Mouse (Mus musculus): Measurements from ENCODE around the gene Senp7. TPM values are rescaled to one million over a fixed set of nuclear protein-coding genes. Genes with fewer than 3 reads are reported as not detected.
"Not testable (repeated sequence)": the region's sequence is repeated elsewhere in the genome, so short reads cannot be mapped to it uniquely, and the experiment has no call there.

Gene Senp7
- polyA plus RNA-seq (2014; fragmentation: Nextera tagmentation; extraction: Ambion mirVana): 37.4 and 42.8 TPM in 2 replicates

GRCm38 (mm10) chr16:56048038-56048437 lies at the start of gene Senp7:
TSS of gene Senp7 (plus strand) at chr16:56048338.
- not testable (repeated sequence) for H3K27ac ChIP-seq (ENCODE audit: low read depth, low read length); H3K9ac ChIP-seq (ENCODE audit: low read length); DNase-seq (ENCODE audit: low spot score, missing footprints); H3K9me3 ChIP-seq (ENCODE audit: control insufficient read depth, low read length); H3K36me3 ChIP-seq (ENCODE audit: control insufficient read depth, insufficient read depth, low read length); H3K4me1 ChIP-seq (ENCODE audit: control insufficient read depth, insufficient read depth, low read length); H3K27me3 ChIP-seq (ENCODE audit: control insufficient read depth, insufficient read depth, low read length); H3K4me3 ChIP-seq (ENCODE audit: low read depth, low read length); H3K4me2 ChIP-seq; ATAC-seq (ENCODE audit: low FRiP score)
- no CpG with 5 or more reads among the region's 4 CpGs for WGBS

GRCm38 (mm10) chr16:56006798-56007197 lies 41.3 kb upstream of the Senp7 start:
- no peak for ATAC-seq (ENCODE audit: low FRiP score)
- peak; percentile 45 for DNase-seq (ENCODE audit: low spot score, missing footprints)
- Histone ChIP-seq H3K4me1 (ENCODE audit: control insufficient read depth, insufficient read depth, low read length) (no peaks in the 10 kb centered on the region), H3K27me3 (ENCODE audit: control insufficient read depth, insufficient read depth, low read length) (no peaks in the 10 kb centered on the region), H3K9ac (ENCODE audit: low read length) (no peak overlapping the region), H3K4me2 (no peak overlapping the region), H3K36me3 (ENCODE audit: control insufficient read depth, insufficient read depth, low read length) (peaks cover 3% of the 10 kb centered on the region; the same call in 1 of the 2 replicates), H3K4me3 (ENCODE audit: low read depth, low read length) (no peak overlapping the region), H3K9me3 (ENCODE audit: control insufficient read depth, low read length) (no peaks in the 10 kb centered on the region), H3K27ac (ENCODE audit: low read depth, low read length) (no peak overlapping the region)
- 95% methylated on average over 11 of the region's 11 CpGs for WGBS

- Histone ChIP-seq H3K9ac (ENCODE audit: low read length) (no peak overlapping the region), H3K9me3 (ENCODE audit: control insufficient read depth, low read length) (no peaks in the 10 kb centered on the region), H3K36me3 (ENCODE audit: control insufficient read depth, insufficient read depth, low read length) (peaks cover 3% of the 10 kb centered on the region; the same call in 1 of the 2 replicates), H3K27me3 (ENCODE audit: control insufficient read depth, insufficient read depth, low read length) (no peaks in the 10 kb centered on the region), H3K4me1 (ENCODE audit: control insufficient read depth, insufficient read depth, low read length) (no peaks in the 10 kb centered on the region), H3K27ac (ENCODE audit: low read depth, low read length) (no peak overlapping the region), H3K4me2 (no peak overlapping the region), H3K4me3 (ENCODE audit: low read depth, low read length) (no peak overlapping the region)
- ATAC-seq (ENCODE audit: low FRiP score) (no peak), DNase-seq (ENCODE audit: low spot score, missing footprints) (no peak)
- WGBS: 91% methylated on average over 1 of the region's 1 CpGs
These were observed 39.3 kb upstream of the Senp7 start for GRCm38 (mm10) chr16:56008862-56009261.

GRCm38 (mm10) chr16:56012789-56013743 lies 35.1 kb upstream of the Senp7 start:
- Histone ChIP-seq H3K4me1 (ENCODE audit: control insufficient read depth, insufficient read depth, low read length) (no peaks in the 10 kb centered on the region), H3K4me2 (no peak overlapping the region), H3K4me3 (ENCODE audit: low read depth, low read length) (no peak overlapping the region), H3K9me3 (ENCODE audit: control insufficient read depth, low read length) (no peaks in the 10 kb centered on the region), H3K27me3 (ENCODE audit: control insufficient read depth, insufficient read depth, low read length) (no peaks in the 10 kb centered on the region), H3K9ac (ENCODE audit: low read length) (no peak overlapping the region), H3K27ac (ENCODE audit: low read depth, low read length) (no peak overlapping the region), H3K36me3 (ENCODE audit: control insufficient read depth, insufficient read depth, low read length) (peaks cover 8% of the 10 kb centered on the region)
- ATAC-seq (ENCODE audit: low FRiP score) (peak; percentile 65; the same call in 1 of the 2 replicates), DNase-seq (ENCODE audit: low spot score, missing footprints) (peak; percentile 82)
- WGBS: 86% methylated on average over 10 of the region's 10 CpGs

GRCm38 (mm10) chr16:56014076-56014475 lies 34.1 kb upstream of the Senp7 start:
- DNase-seq (ENCODE audit: low spot score, missing footprints): no peak
- H3K4me1 ChIP-seq (ENCODE audit: control insufficient read depth, insufficient read depth, low read length): no peaks in the 10 kb centered on the region
- no peaks in the 10 kb centered on the region for H3K27me3 ChIP-seq (ENCODE audit: control insufficient read depth, insufficient read depth, low read length)
- no peak overlapping the region for H3K4me2 ChIP-seq
- no peaks in the 10 kb centered on the region for H3K9me3 ChIP-seq (ENCODE audit: control insufficient read depth, low read length)
- ATAC-seq (ENCODE audit: low FRiP score): no peak
- H3K27ac ChIP-seq (ENCODE audit: low read depth, low read length): no peak overlapping the region
- WGBS: 92% methylated on average over 7 of the region's 7 CpGs
- no peak overlapping the region for H3K9ac ChIP-seq (ENCODE audit: low read length)
- H3K36me3 ChIP-seq (ENCODE audit: control insufficient read depth, insufficient read depth, low read length): peaks cover 17% of the 10 kb centered on the region
- no peak overlapping the region for H3K4me3 ChIP-seq (ENCODE audit: low read depth, low read length)

GRCm38 (mm10) chr16:56019660-56020059 lies 28.5 kb upstream of the Senp7 start:
- DNase-seq (ENCODE audit: low spot score, missing footprints) (peak; percentile 39), ATAC-seq (ENCODE audit: low FRiP score) (no peak)
- Histone ChIP-seq H3K27me3 (ENCODE audit: control insufficient read depth, insufficient read depth, low read length) (no peaks in the 10 kb centered on the region), H3K9ac (ENCODE audit: low read length) (no peak overlapping the region), H3K4me1 (ENCODE audit: control insufficient read depth, insufficient read depth, low read length) (no peaks in the 10 kb centered on the region), H3K9me3 (ENCODE audit: control insufficient read depth, low read length) (no peaks in the 10 kb centered on the region), H3K27ac (ENCODE audit: low read depth, low read length) (no peak overlapping the region), H3K4me3 (ENCODE audit: low read depth, low read length) (no peak overlapping the region), H3K36me3 (ENCODE audit: control insufficient read depth, insufficient read depth, low read length) (peaks cover 25% of the 10 kb centered on the region), H3K4me2 (no peak overlapping the region)
- WGBS: 95% methylated on average over 7 of the region's 7 CpGs

GRCm38 (mm10) chr16:56027854-56028629 lies 20.1 kb upstream of the Senp7 start:
- WGBS: 56% methylated on average over 12 of the region's 12 CpGs
- Histone ChIP-seq H3K4me3 (ENCODE audit: low read depth, low read length) (peak overlapping the region; percentile 98), H3K27me3 (ENCODE audit: control insufficient read depth, insufficient read depth, low read length) (no peaks in the 10 kb centered on the region), H3K4me1 (ENCODE audit: control insufficient read depth, insufficient read depth, low read length) (peaks cover 15% of the 10 kb centered on the region), H3K27ac (ENCODE audit: low read depth, low read length) (no peak overlapping the region), H3K9me3 (ENCODE audit: control insufficient read depth, low read length) (no peaks in the 10 kb centered on the region), H3K9ac (ENCODE audit: low read length) (peak overlapping the region; percentile 97), H3K36me3 (ENCODE audit: control insufficient read depth, insufficient read depth, low read length) (peaks cover 3% of the 10 kb centered on the region; the same call in 1 of the 2 replicates), H3K4me2 (peak overlapping the region; percentile 72)
- ATAC-seq (ENCODE audit: low FRiP score): no peak
- no peak for DNase-seq (ENCODE audit: low spot score, missing footprints)

- WGBS: under 1% methylated on average over 61 of the region's 62 CpGs
- Histone ChIP-seq H3K9me3 (ENCODE audit: control insufficient read depth, low read length) (no peaks in the 10 kb centered on the region), H3K4me3 (ENCODE audit: low read depth, low read length) (peak overlapping the region; percentile 98), H3K4me2 (peak overlapping the region; percentile 72), H3K9ac (ENCODE audit: low read length) (peak overlapping the region; percentile 97), H3K4me1 (ENCODE audit: control insufficient read depth, insufficient read depth, low read length) (peaks cover 15% of the 10 kb centered on the region), H3K36me3 (ENCODE audit: control insufficient read depth, insufficient read depth, low read length) (peaks cover 3% of the 10 kb centered on the region; the same call in 1 of the 2 replicates), H3K27me3 (ENCODE audit: control insufficient read depth, insufficient read depth, low read length) (no peaks in the 10 kb centered on the region), H3K27ac (ENCODE audit: low read depth, low read length) (peak overlapping the region; percentile 75)
- DNase-seq (ENCODE audit: low spot score, missing footprints) (peak; percentile 98), ATAC-seq (ENCODE audit: low FRiP score) (peak; percentile 90)
These were observed 19.2 kb upstream of the Senp7 start for GRCm38 (mm10) chr16:56028722-56029551.

Data from midbrain, embryonic 11.5 days (tissue).